Mouse (Mus musculus): ENCODE results near the gene Cmpk1. TPM values are rescaled to one million over a fixed set of nuclear protein-coding genes. Genes with fewer than 3 reads are reported as not detected.
"Not testable (repeated sequence)": the region's sequence is repeated elsewhere in the genome, so short reads cannot be mapped to it uniquely, and the experiment has no call there.

Cmpk1 gene
- polyA plus RNA-seq (2012; rRNA removed), result 17.3 and 21.5 TPM in 2 replicates

- no peak for DNase-seq (ENCODE audit: low read depth)
These were observed at the start of gene Cmpk1 for GRCm38 (mm10) chr4:114986591-114987432. Cmpk1 (minus strand) TSS chr4:114987241.

GRCm38 (mm10) chr4:115035043-115035442 is 48.0 kb upstream of the Cmpk1 start:
- no peak for DNase-seq (ENCODE audit: low read depth)

GRCm38 (mm10) chr4:115019997-115020396 is 33.0 kb upstream of the Cmpk1 start:
- DNase-seq (ENCODE audit: low read depth), result no peak

- no peak for DNase-seq (ENCODE audit: low read depth)
These were observed 27.2 kb upstream of the Cmpk1 start for GRCm38 (mm10) chr4:115014276-115014675.

GRCm38 (mm10) chr4:115000429-115000795 is 13.4 kb upstream of the Cmpk1 start:
- no peak for DNase-seq (ENCODE audit: low read depth)

GRCm38 (mm10) chr4:114999773-115000428 is 12.9 kb upstream of the Cmpk1 start, which contains the start of gene Stil:
Stil (plus strand) TSS chr4:115000159.
- peak; percentile 92 for DNase-seq (ENCODE audit: low read depth)

GRCm38 (mm10) chr4:114999445-114999772 is 12.4 kb upstream of the Cmpk1 start:
- no peak for DNase-seq (ENCODE audit: low read depth)

- no peak for DNase-seq (ENCODE audit: low read depth)
These were observed 10.0 kb upstream of the Cmpk1 start for GRCm38 (mm10) chr4:114997051-114997450.

GRCm38 (mm10) chr4:114994218-114994617 is 7.2 kb upstream of the Cmpk1 start:
- DNase-seq (ENCODE audit: low read depth), result no peak

GRCm38 (mm10) chr4:114986211-114986590 is 840 bp downstream of the Cmpk1 start:
- no peak for DNase-seq (ENCODE audit: low read depth)

GRCm38 (mm10) chr4:114983020-114983419 is 4.0 kb downstream of the Cmpk1 start:
- no peak for DNase-seq (ENCODE audit: low read depth)

GRCm38 (mm10) chr4:114982619-114983018 is 4.4 kb downstream of the Cmpk1 start:
- DNase-seq (ENCODE audit: low read depth), result no peak

- no peak for DNase-seq (ENCODE audit: low read depth)
These were observed 13.8 kb downstream of the Cmpk1 start for GRCm38 (mm10) chr4:114973229-114973740.

- no peak for DNase-seq (ENCODE audit: low read depth)
These were observed 16.3 kb downstream of the Cmpk1 start for GRCm38 (mm10) chr4:114970736-114971135.

GRCm38 (mm10) chr4:114960881-114961280 is 26.2 kb downstream of the Cmpk1 start:
- not testable (repeated sequence) for DNase-seq (ENCODE audit: low read depth)

GRCm38 (mm10) chr4:114959533-114959932 is 27.5 kb downstream of the Cmpk1 start:
- no peak for DNase-seq (ENCODE audit: low read depth)

GRCm38 (mm10) chr4:114958786-114959185 is 28.3 kb downstream of the Cmpk1 start:
- no peak for DNase-seq (ENCODE audit: low read depth)

- DNase-seq (ENCODE audit: low read depth), result peak; percentile 24
These were observed 28.8 kb downstream of the Cmpk1 start for GRCm38 (mm10) chr4:114958231-114958630.

- DNase-seq (ENCODE audit: low read depth), result no peak
These were observed 29.6 kb downstream of the Cmpk1 start for GRCm38 (mm10) chr4:114957403-114957802.

- no peak for DNase-seq (ENCODE audit: low read depth)
These were observed 33.9 kb downstream of the Cmpk1 start for GRCm38 (mm10) chr4:114953172-114953571.

- DNase-seq (ENCODE audit: low read depth), result no peak
These were observed 39.1 kb downstream of the Cmpk1 start for GRCm38 (mm10) chr4:114947852-114948481.

- no peak for DNase-seq (ENCODE audit: low read depth)
These were observed 39.6 kb downstream of the Cmpk1 start for GRCm38 (mm10) chr4:114947395-114947794.
